Mouse (Mus musculus): ENCODE measurements at regions not wholly inside any gene's neighbourhood (a gene's known extent, or its start where the extent isn't known, plus 50 kb on each side); places are given as distances from the start of the nearest gene placed in this dataset.

GRCm38 (mm10) chr5:29142957-29143356, 52.8 kb upstream of the Rnf32 start:
- no peak for ATAC-seq (replicated peaks; ENCODE audit: poor library complexity)

- no peak for ATAC-seq (replicated peaks; ENCODE audit: poor library complexity)
Measured at GRCm38 (mm10) chr5:29142502-29142901, 53.3 kb upstream of the Rnf32 start.

GRCm38 (mm10) chr5:29137481-29137880, 58.3 kb upstream of the Rnf32 start:
- ATAC-seq (replicated peaks; ENCODE audit: poor library complexity), result no peak

- ATAC-seq (replicated peaks; ENCODE audit: poor library complexity), result no peak
Measured at GRCm38 (mm10) chr5:29132261-29132660, 63.5 kb upstream of the Rnf32 start.

GRCm38 (mm10) chr5:29131762-29132161, 64.0 kb upstream of the Rnf32 start:
- ATAC-seq (replicated peaks; ENCODE audit: poor library complexity), result no peak

- ATAC-seq (replicated peaks; ENCODE audit: poor library complexity), result no peak
Measured at GRCm38 (mm10) chr5:29129724-29130123, 66.1 kb upstream of the Rnf32 start.

GRCm38 (mm10) chr5:29116942-29117341, 78.8 kb upstream of the Rnf32 start:
- no peak for ATAC-seq (replicated peaks; ENCODE audit: poor library complexity)

- no peak for ATAC-seq (replicated peaks; ENCODE audit: poor library complexity)
Measured at GRCm38 (mm10) chr5:29112531-29112930, 83.3 kb upstream of the Rnf32 start.

GRCm38 (mm10) chr5:29107276-29107675, 88.5 kb upstream of the Rnf32 start:
- ATAC-seq (replicated peaks; ENCODE audit: poor library complexity), result no peak

GRCm38 (mm10) chr5:29083288-29083687, 112.5 kb upstream of the Rnf32 start:
- ATAC-seq (replicated peaks; ENCODE audit: poor library complexity), result no peak

- ATAC-seq (replicated peaks; ENCODE audit: poor library complexity), result no peak
Measured at GRCm38 (mm10) chr5:29054393-29054792, 141.4 kb upstream of the Rnf32 start.

- ATAC-seq (replicated peaks; ENCODE audit: poor library complexity), result no peak
Measured at GRCm38 (mm10) chr5:29036636-29037035, 159.2 kb upstream of the Rnf32 start.

- no peak for ATAC-seq (replicated peaks; ENCODE audit: poor library complexity)
Measured at GRCm38 (mm10) chr5:29033462-29033997, 162.3 kb upstream of the Rnf32 start.

- no peak for ATAC-seq (replicated peaks; ENCODE audit: poor library complexity)
Measured at GRCm38 (mm10) chr5:29030525-29030924, 165.3 kb upstream of the Rnf32 start.

- no peak for ATAC-seq (replicated peaks; ENCODE audit: poor library complexity)
Measured at GRCm38 (mm10) chr5:29029957-29030356, 165.8 kb upstream of the Rnf32 start.

GRCm38 (mm10) chr5:29025045-29025444, 170.7 kb upstream of the Rnf32 start:
- no peak for ATAC-seq (replicated peaks; ENCODE audit: poor library complexity)

- ATAC-seq (replicated peaks; ENCODE audit: poor library complexity), result no peak
Measured at GRCm38 (mm10) chr5:28992796-28993195, 203.0 kb upstream of the Rnf32 start.

- no peak for ATAC-seq (replicated peaks; ENCODE audit: poor library complexity)
Measured at GRCm38 (mm10) chr5:28979932-28980331, 215.9 kb upstream of the Rnf32 start.

GRCm38 (mm10) chr5:28970404-28970803, 225.4 kb upstream of the Rnf32 start:
- no peak for ATAC-seq (replicated peaks; ENCODE audit: poor library complexity)

- ATAC-seq (replicated peaks; ENCODE audit: poor library complexity), result no peak
Measured at GRCm38 (mm10) chr5:28955036-28955435, 240.8 kb upstream of the Rnf32 start.

- no peak for ATAC-seq (replicated peaks; ENCODE audit: poor library complexity)
Measured at GRCm38 (mm10) chr5:28947465-28947864, 248.3 kb upstream of the Rnf32 start.

- no peak for ATAC-seq (replicated peaks; ENCODE audit: poor library complexity)
Measured at GRCm38 (mm10) chr5:28943571-28944316, 252.0 kb upstream of the Rnf32 start.

- ATAC-seq (replicated peaks; ENCODE audit: poor library complexity), result no peak
Measured at GRCm38 (mm10) chr5:28940972-28941371, 254.8 kb upstream of the Rnf32 start.

Data from megakaryocyte progenitor cell, adult 5-6 weeks (primary cell).